Mouse (Mus musculus): ENCODE measurements around the gene Hdgfl1.

Gene Hdgfl1

DNA sequence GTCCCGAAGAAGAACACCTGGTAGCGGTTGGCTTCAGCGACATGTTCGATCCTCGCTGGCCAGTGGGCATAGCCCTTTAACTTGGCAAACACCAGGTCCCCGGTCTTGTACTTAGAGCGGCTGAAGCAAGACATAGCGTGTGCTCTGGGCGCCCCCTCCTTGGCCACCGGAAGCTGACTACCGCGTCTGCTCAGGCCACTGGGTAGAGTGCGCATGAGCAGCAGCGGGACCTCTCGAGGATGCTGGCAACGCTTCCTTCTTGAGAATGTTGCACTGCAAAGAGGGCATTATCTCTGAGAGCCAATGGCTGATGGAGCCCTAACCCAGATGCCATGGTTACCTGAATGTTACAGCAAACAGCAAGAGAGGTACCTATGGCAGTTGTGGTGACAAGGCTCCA lies at the start of gene Hdgfl1:
Hdgfl1 (minus strand) TSS at position 211 of the 400 bp plus-strand sequence.
- no peak for TF ChIP-seq GATA4 (IDR thresholded peaks at IDR 0.05; ENCODE audit: insufficient replicate concordance, low read length)

DNA sequence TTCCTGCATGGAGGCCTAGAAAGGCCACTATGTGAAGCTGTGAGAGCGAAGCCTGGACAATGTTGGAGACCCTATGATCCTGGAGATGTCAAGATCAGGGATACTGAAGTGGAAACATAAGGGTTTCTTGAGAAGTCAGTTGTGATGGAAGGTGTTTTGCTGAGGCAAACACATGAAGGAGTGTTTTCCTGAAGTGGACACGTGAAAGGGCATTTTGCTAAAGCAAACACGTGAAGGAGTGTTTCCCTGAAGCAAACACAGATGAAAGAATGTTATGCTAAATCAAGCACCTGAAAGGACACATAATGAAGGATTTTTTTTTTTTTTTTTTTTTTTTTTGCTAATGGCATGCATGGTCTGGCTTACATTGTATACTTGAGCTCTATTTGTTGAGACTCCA lies 25.5 kb upstream of the Hdgfl1 start:
- no peak for TF ChIP-seq GATA4 (IDR thresholded peaks at IDR 0.05; ENCODE audit: insufficient replicate concordance, low read length)

DNA sequence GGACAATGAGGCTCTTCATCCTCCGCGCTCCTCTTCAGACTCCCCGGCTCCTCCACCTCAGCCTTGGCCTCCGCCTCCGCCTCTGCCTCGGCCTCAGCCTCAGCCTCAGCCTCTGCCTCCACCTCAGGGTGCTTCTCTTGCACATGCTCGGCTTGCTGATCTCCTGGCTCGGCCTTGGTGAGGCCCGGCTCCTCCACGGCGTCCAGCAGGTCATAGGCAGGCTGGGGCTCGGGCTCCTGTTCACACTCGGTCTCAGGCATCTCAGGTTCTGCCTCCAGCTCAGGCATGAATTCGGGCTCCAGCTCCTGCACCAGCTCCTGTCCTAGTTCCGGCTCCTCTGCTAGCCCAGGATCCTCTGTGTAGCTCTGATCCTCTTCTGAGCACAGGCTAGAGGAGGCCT lies 541 bp downstream of the Hdgfl1 start:
- TF ChIP-seq GATA4 (IDR thresholded peaks at IDR 0.05; ENCODE audit: insufficient replicate concordance, low read length), result no peak

DNA sequence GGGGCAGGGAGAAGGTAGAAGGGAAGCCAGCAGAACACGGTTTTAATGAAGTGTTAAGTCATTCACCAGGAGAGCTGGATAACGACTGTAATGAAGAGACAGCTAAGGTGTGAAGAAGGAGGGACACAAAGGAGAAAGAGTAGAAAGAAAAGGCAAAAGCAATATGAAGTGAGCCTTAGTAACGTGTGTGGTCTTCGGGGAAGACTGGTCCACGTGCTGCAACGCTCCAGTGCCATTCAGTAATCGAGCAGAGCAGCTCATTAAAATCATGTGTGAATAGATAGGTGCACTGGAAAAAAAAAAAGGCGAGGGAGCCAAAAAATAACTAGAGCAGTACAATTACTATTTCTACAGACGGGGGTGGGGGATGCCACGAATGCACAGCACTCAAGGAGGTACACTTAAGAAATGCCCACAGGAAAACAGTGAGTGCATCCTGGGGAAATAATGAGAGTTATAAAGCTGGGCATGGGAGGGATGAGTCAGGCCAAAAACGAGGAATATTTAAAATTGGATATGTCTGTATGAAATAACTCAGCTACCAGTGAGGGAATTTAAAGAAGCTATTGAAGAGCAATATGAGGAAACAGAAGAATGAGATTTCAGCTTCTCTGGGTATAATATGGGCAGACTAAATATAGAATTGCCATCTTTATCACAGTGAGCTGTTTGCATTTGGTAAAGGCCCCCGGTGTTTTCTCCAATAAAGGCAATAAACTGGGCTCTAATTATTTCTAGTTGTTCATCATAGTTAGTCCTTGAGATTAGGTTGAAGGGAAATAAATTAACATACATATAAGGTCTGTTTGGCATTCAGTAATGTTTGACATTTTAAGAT lies 7.8 kb downstream of the Hdgfl1 start:
- no peak for TF ChIP-seq GATA4 (IDR thresholded peaks at IDR 0.05; ENCODE audit: insufficient replicate concordance, low read length)

DNA sequence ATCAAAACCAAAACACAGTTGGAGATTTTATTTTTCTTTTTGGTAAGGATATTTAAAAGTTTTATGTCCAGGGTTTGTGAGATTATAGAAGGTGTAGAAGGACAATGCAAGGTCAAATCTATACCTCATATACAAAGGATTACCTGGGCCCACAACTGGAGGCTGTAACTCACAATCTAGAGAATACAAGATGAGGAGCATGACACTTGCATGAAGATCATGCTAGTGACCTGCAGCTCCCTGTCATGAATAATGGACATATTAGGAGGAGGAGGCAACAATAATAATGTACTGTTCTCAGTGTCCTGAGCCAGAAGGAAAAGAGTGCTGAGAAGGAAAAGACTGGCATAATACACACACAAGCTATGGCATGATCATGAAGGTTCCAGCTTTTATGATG lies 17.1 kb downstream of the Hdgfl1 start:
- TF ChIP-seq GATA4 (IDR thresholded peaks at IDR 0.05; ENCODE audit: insufficient replicate concordance, low read length), result no peak

DNA sequence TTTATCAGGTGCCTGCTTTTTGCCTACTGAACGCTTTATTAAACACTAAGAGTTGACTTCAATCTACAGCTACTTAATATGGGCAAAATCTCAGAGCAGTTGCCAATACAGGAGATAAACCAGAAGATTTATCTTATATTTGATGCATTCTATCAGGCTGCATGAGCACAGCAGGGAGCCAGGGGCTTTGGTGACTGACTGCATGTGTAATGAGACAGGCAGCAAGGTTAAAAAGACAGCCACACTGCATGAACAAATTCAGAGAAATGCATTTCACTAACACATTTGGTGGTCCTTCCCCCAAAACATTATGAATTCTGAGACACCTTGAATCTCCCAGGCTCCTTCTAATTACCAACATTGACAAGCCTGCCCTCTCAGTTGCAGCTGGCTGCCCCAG lies 17.6 kb downstream of the Hdgfl1 start:
- no peak for TF ChIP-seq GATA4 (IDR thresholded peaks at IDR 0.05; ENCODE audit: insufficient replicate concordance, low read length)

DNA sequence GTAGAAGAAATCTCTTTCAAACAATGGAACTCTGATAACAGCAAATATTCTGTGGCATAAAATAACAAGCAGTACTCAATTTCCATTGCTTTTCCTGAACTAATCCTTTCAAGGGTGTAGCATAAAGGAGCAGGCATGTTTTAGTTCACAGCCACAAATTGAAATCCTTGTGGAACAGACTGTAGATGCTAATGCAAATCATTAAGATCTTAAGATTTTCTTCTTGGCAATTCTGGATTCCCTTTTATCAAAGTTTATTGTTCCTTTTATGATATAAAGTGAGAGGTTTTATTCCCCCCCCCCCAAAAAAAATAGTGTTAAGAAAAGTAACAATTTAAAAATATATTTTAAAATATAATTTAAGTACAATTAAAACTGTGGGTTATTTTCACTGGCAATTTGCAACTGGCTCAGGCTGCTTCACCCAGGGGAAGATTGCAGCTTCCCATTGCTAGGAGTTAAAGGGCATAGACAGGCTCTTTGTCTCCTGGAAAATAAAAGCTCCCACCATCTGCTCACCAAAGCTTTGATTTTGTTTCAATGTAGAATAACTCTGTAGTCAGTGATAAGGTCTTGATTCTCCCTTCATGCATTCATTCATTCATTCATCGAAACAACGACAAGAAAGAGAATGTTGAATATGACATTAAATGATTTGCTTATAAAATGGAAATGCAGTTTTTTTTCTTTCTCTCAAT lies 24.1 kb downstream of the Hdgfl1 start:
- no peak for TF ChIP-seq GATA4 (IDR thresholded peaks at IDR 0.05; ENCODE audit: insufficient replicate concordance, low read length)

DNA sequence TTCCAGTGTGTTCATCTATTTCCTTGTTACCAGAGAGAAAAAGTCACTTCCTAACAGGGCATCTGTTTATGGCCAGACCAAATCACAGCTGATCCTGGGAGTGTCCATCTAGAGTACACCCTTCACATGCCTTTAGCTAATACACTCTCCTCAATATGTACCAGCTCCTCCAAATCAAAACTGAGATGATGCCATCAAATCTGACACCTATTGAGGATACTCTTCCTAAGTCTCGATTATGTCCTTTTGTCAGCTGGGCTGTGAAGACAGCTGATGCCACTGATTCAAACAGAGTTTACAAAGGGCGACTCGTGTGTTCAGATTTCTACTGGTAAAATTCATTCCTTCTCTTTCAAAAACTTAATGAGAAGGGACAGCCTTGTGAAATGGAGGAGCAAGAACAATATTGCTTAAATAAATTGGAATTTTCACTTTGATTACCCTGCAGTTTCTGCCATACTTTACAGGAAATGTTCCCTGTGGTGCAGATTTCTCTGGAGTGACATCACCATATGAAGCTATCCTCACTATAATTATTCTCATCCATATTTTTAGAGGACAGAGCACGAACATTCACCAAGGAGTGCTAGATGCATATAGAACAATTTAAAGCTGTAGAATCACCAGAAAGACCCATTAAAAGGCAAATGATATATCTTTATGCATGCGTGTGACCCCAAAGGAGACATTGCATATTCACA lies 24.8 kb downstream of the Hdgfl1 start:
- TF ChIP-seq GATA4 (IDR thresholded peaks at IDR 0.05; ENCODE audit: insufficient replicate concordance, low read length), result no peak

DNA sequence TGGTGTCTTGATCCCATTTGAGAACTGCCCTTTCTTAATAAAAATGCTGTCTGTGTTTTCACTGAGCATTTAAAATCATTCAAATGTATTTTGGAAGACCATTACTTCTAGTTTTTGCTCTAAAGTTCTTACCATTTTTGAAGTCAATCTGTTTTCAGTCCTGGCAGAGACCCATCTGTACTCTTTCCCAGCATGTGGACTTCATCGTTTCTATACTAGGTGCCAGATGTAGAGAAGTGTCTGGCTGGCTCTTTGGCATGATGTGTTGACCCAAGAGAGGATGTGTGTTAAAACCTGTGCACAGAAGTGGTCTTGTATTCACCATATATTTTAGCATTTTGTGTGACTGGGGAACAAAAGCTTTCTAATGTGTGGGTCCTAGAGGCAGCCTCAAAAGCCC lies 25.9 kb downstream of the Hdgfl1 start:
- TF ChIP-seq GATA4 (IDR thresholded peaks at IDR 0.05; ENCODE audit: insufficient replicate concordance, low read length), result no peak

DNA sequence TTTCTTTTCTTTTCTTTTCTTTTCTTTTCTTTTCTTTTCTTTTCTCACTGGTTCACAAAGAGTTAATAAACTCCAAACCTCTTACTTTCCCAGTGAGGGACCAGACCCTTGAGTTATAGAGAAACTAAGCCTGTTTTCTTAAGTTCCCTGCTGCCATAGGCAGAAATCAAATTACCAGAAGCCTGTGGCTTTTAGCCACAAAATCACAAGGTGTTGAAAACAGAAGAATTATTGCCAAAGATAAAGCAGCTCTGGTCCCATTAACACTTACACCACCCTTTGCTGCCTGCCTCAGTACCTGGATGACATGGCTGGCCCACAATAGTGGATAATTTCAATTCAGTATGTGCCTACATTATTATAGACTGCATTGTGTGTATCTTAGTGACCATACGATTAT lies 35.0 kb downstream of the Hdgfl1 start:
- TF ChIP-seq GATA4 (IDR thresholded peaks at IDR 0.05; ENCODE audit: insufficient replicate concordance, low read length), result no peak

DNA sequence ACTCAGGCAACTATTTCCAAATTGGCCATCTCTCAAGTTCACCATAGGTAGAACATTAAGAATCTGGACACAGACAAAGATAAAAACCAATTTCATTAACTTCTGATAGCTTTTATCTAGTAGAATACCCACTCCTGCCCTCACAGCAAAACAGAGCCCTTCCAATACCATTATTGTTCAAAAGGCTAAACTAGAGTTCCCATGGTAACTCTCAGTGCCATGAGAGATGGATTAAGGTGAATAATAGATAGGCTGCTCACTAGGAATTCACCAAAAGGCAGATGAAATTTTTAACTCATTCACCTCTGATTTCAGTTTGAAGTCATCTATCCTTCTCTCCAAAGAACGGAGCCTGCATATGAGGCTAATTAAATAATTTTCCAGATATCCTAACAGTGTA lies 45.7 kb downstream of the Hdgfl1 start:
- no peak for TF ChIP-seq GATA4 (IDR thresholded peaks at IDR 0.05; ENCODE audit: insufficient replicate concordance, low read length)

DNA sequence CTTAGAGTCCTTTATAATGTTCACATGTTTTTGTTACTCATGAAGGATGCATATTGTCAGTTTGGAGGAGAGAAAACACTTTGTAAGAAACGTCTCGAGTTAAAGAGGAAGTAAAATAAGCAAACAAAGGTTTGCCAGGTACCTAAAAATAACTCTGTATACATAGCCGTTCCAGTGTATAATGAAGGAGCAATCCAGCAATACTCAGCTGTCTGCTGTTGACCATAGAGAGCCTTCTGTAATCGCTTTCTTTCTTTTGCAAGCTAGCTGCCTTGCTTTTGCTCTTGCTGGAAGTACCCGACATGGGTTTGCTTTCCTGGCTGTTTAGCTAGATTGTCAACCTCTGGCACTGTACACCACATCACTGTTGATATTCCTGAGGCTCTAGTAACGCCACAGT lies 48.6 kb downstream of the Hdgfl1 start:
- TF ChIP-seq GATA4 (IDR thresholded peaks at IDR 0.05; ENCODE audit: insufficient replicate concordance, low read length), result no peak

DNA sequence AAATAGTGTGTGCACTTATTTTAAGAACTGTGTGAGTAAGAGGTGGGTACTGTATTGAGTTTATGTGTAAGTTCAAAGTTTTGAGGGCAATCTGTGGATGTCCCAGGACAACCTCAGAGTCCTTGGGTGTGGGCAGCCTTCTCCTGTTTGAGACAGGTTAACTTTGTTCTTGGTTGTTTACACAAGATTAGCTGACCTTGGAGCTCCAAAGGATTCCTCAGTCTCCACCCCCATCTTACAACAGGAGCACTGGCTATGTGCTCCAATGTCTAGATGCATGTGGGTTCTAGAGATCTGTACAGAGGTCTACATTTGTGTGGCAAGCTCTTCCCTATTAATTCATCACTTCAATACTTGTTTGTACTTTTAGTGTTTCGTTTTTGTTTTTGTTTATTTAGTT lies 49.0 kb downstream of the Hdgfl1 start:
- TF ChIP-seq GATA4 (IDR thresholded peaks at IDR 0.05; ENCODE audit: insufficient replicate concordance, low read length), result no peak

DNA sequence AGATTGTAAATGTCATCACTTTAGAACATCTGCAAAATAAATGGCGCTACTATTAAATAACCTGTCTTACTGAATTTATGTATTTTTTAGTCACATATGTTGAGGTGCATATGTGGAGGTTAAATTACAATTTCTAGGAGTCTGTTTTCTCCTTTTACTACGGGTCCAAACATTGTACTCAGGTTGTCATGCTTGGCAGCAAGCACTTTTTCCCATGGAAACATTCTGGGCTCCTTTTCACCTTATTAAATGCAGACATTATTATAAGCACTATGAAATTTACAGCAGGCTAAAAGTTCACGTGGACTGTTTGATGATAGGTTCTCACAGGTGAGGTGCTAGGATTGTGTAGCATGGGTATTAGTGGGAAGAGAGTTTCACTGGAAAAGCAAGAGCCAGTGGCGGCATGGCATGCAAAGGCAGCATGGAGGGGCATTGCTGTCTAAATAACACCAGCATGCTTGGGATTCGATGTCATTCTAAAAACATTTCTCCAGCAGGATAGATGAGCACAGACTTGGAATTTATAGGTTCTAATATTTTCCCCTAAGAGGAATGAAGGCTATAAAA lies 50.7 kb downstream of the Hdgfl1 start:
- no peak for TF ChIP-seq GATA4 (IDR thresholded peaks at IDR 0.05; ENCODE audit: insufficient replicate concordance, low read length)
